Mouse (Mus musculus) MEL (cell line): ENCODE results near the gene Itpk1.

Source experiments
- CTCF ChIP-seq, 3 experiments: IDR thresholded peaks in 2 of 3; conservative IDR thresholded peaks in 1 of 3; 2 replicates each; pipeline ENCODE4 v1.5.1; 2011 to 2012; ENCODE audit warnings: low read length in 3 of 3, low read depth in 2 of 3, mild to moderate bottlenecking in 2 of 3, improper control_type of control experiment in 1 of 3, inconsistent platforms in 1 of 3, mixed read lengths in 1 of 3, moderate library complexity in 1 of 3; ENCODE audit not compliant: control insufficient read depth in 1 of 3, insufficient read depth in 1 of 3, poor library complexity in 1 of 3, severe bottlenecking in 1 of 3
- EP300 ChIP-seq, 2 experiments: IDR thresholded peaks; 2 replicates each; pipeline ENCODE4 v1.6.1; 2011; ENCODE audit warnings: improper control_type of control experiment in 2 of 2, low read length in 2 of 2, low read depth in 1 of 2, mild to moderate bottlenecking in 1 of 2
- KAT2A ChIP-seq: conservative IDR thresholded peaks from 2 replicates; pipeline ENCODE4 v1.6.1; 2012; ENCODE audit warnings: low read depth, low read length, improper control_type of control experiment, inconsistent platforms
- MEF2A ChIP-seq: IDR thresholded peaks from 2 replicates; pipeline ENCODE4 v1.6.1; 2014; ENCODE audit warnings: low read depth, mild to moderate bottlenecking, inconsistent platforms, low read length, improper control_type of control experiment; ENCODE audit not compliant: poor library complexity, insufficient replicate concordance, severe bottlenecking; ENCODE audit errors: extremely low read depth
- POLR2A ChIP-seq, 2 experiments: IDR thresholded peaks; 2 replicates each; pipeline ENCODE4 v1.6.1; 2011 to 2012; ENCODE audit warnings: low read length in 2 of 2, mild to moderate bottlenecking in 2 of 2, control low read depth in 1 of 2, improper control_type of control experiment in 1 of 2, low read depth in 1 of 2, moderate library complexity in 1 of 2; ENCODE audit not compliant: control insufficient read depth in 1 of 2, insufficient read depth in 1 of 2, poor library complexity in 1 of 2
- POLR2AphosphoS2 ChIP-seq: IDR thresholded peaks from 2 replicates; pipeline ENCODE4 v1.6.1; 2011; ENCODE audit warnings: low read length, improper control_type of control experiment
- RAD21 ChIP-seq: IDR thresholded peaks from 2 replicates; pipeline ENCODE4 v1.6.1; 2011; ENCODE audit warnings: mild to moderate bottlenecking, low read depth, low read length, improper control_type of control experiment
- TAL1 ChIP-seq: IDR thresholded peaks from 2 replicates; pipeline ENCODE4 v1.6.1; 2012; ENCODE audit warnings: mild to moderate bottlenecking, inconsistent platforms, low read length, moderate library complexity, mixed read lengths
- TBP ChIP-seq: IDR thresholded peaks from 2 replicates; pipeline ENCODE4 v1.8.0; 2011; ENCODE audit warnings: low read depth, low read length, improper control_type of control experiment
- UBTF ChIP-seq: IDR thresholded peaks from 2 replicates; pipeline ENCODE4 v1.6.1; 2012; ENCODE audit warnings: low read depth, mild to moderate bottlenecking, inconsistent platforms, low read length, improper control_type of control experiment, moderate library complexity, borderline replicate concordance; ENCODE audit not compliant: insufficient read depth

DNA sequence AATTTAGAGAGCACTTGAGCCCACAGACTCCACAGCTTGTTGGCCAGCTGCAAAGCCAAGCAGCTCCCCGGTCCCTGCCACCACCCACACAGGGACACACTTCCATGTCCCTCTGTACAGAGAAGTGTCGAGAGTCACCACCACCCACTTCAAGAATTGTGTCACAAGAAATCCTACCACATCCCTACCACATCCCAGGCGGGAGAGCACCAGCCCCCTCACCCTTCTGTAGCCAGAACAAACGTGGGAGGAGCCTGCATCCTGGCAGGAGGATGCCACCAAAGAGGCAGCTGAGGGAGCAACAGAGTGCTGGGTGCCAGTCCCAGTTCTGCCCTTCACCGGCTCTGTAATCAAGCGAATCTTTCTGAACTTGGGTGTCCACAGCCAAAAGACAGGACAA, 51.7 kb downstream of the Itpk1 start:
- TF ChIP-seq POLR2AphosphoS2 (no peak), MEF2A (no peak), TAL1 (no peak), POLR2A (IDR thresholded peaks at IDR 0.05; ENCODE audit: control insufficient read depth in 1 of 2, insufficient read depth in 1 of 2, low read depth in 1 of 2, low read length in 2 of 2, poor library complexity in 1 of 2) (no peak), RAD21 (no peak), CTCF (IDR thresholded peaks at IDR 0.05 in 2 of 3, conservative IDR thresholded peaks at IDR 0.05 in 1 of 3; ENCODE audit: control insufficient read depth in 1 of 3, insufficient read depth in 1 of 3, low read depth in 2 of 3, low read length in 3 of 3, poor library complexity in 1 of 3, severe bottlenecking in 1 of 3) (no peak), KAT2A (no peak), UBTF (no peak), EP300 (IDR thresholded peaks at IDR 0.05; ENCODE audit: low read depth in 1 of 2, low read length in 2 of 2) (no peak), TBP (no peak)
